Mouse (Mus musculus): ENCODE data around the gene Alg13.

The Alg13 gene

GRCm38 (mm10) chrX:144317548-144318163 lies at the start of gene Alg13:
Gene Alg13, plus strand, starts transcription at chrX:144317804.
- peak; percentile 36 to 56 for DNase-seq (ENCODE audit: low spot score in 2 of 2)

GRCm38 (mm10) chrX:144268606-144269005 lies 49.0 kb upstream of the Alg13 start:
- no peak for DNase-seq (ENCODE audit: low spot score in 2 of 2)

- DNase-seq (ENCODE audit: low spot score in 2 of 2) = no peak
These were observed 16.1 kb upstream of the Alg13 start for GRCm38 (mm10) chrX:144301476-144301875.

GRCm38 (mm10) chrX:144305659-144306058 lies 11.9 kb upstream of the Alg13 start:
- no peak for DNase-seq (ENCODE audit: low spot score in 2 of 2)

- no peak for DNase-seq (ENCODE audit: low spot score in 2 of 2)
These were observed 3.6 kb upstream of the Alg13 start for GRCm38 (mm10) chrX:144314041-144314440.

GRCm38 (mm10) chrX:144315028-144315427 lies 2.6 kb upstream of the Alg13 start:
- no peak for DNase-seq (ENCODE audit: low spot score in 2 of 2)

GRCm38 (mm10) chrX:144316004-144316403 lies 1.6 kb upstream of the Alg13 start:
- DNase-seq (ENCODE audit: low spot score in 2 of 2) = no peak

- peak in 1 of 2 experiments; percentile 3 for DNase-seq (ENCODE audit: low spot score in 2 of 2)
These were observed 768 bp downstream of the Alg13 start for GRCm38 (mm10) chrX:144318164-144318979.

GRCm38 (mm10) chrX:144319366-144319765 lies 1.8 kb downstream of the Alg13 start:
- DNase-seq (ENCODE audit: low spot score in 2 of 2) = no peak

- DNase-seq (ENCODE audit: low spot score in 2 of 2) = no peak
These were observed 7.8 kb downstream of the Alg13 start for GRCm38 (mm10) chrX:144325375-144325774.

GRCm38 (mm10) chrX:144335332-144336015 lies 17.9 kb downstream of the Alg13 start:
- no peak for DNase-seq (ENCODE audit: low spot score in 2 of 2)

GRCm38 (mm10) chrX:144337938-144338337 lies 20.3 kb downstream of the Alg13 start:
- no peak for DNase-seq (ENCODE audit: low spot score in 2 of 2)

- no peak for DNase-seq (ENCODE audit: low spot score in 2 of 2)
These were observed 20.8 kb downstream of the Alg13 start for GRCm38 (mm10) chrX:144338355-144338754.

GRCm38 (mm10) chrX:144374196-144374595 lies 56.6 kb downstream of the Alg13 start:
- no peak for DNase-seq (ENCODE audit: low spot score in 2 of 2)

GRCm38 (mm10) chrX:144403526-144403925 lies 85.9 kb downstream of the Alg13 start:
- DNase-seq (ENCODE audit: low spot score in 2 of 2) = peak; percentile 5 to 31

GRCm38 (mm10) chrX:144408036-144408435 lies 90.4 kb downstream of the Alg13 start:
- no peak for DNase-seq (ENCODE audit: low spot score in 2 of 2)

GRCm38 (mm10) chrX:144420259-144420658 lies 102.7 kb downstream of the Alg13 start:
- DNase-seq (ENCODE audit: low spot score in 2 of 2) = no peak

- no peak for DNase-seq (ENCODE audit: low spot score in 2 of 2)
These were observed 103.5 kb downstream of the Alg13 start for GRCm38 (mm10) chrX:144421091-144421490.

GRCm38 (mm10) chrX:144423848-144424247 lies 106.2 kb downstream of the Alg13 start:
- no peak for DNase-seq (ENCODE audit: low spot score in 2 of 2)
